Mouse (Mus musculus) kidney, postnatal 4 days (tissue): ENCODE data around the gene Tmem9.

ENCODE experiments used
- DNase-seq, 2 experiments: peaks; one replicate each; pipeline ENCODE4 v3.0.0; 2021; ENCODE audit warnings: mixed read lengths in 2 of 2

Tmem9 gene

DNA sequence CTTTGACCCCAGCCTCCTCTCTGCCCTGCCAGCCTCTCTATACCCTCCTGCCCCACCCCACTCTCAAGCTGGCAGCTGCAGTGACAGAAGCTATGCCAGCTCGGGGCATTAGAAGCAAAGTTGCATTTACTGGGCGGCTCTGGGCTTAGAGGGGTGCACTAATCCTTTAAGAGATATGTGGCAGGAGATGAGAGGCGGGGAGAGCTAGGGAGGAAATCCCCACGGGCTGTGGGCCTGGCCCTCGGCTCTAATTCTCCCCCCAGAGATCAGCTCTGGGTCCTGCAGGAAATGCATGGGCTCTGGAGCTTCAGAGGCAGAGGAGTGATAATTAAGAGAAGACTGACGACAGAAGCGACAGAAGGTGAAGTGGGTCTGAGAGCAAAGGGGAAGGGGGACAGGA, 25.0 kb downstream of the Tmem9 start:
- DNase-seq, result no peak

DNA sequence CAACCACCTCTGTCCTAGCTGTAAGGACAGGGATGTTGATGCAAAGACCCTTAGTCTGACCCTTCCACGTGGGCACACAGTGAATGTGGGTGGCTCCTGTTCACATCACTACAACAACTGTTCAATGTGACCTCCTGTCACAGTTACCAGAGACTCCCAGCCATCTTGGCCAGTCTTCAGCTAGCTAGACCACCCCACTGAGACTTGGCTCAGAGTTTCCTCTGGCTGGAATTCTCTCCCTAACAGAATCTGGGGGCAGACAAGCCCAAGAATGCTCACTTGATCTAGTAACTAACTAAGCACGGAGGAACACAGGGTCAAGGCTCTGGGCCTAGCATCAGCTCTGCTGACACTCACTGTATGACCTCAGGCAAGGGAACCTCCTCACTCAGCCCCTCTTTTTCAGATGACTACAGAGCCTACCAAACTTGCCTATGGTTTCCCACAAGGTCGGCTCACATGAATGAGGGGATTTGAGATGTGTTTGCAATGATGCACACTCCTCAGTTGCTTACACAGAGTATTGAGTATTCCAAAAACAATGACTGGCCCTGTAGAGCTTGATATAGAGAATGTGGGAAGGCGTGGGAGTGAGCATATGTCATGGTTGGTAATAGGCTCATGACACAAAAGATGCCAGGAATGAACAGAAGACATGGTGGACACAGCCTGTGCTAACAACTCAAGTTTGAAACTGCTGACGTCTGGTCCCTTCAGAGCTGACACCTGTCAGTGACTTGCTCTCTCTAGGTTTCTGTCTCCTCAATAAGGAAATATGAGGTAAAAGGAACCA, 31.0 kb downstream of the Tmem9 start:
- no peak for DNase-seq

DNA sequence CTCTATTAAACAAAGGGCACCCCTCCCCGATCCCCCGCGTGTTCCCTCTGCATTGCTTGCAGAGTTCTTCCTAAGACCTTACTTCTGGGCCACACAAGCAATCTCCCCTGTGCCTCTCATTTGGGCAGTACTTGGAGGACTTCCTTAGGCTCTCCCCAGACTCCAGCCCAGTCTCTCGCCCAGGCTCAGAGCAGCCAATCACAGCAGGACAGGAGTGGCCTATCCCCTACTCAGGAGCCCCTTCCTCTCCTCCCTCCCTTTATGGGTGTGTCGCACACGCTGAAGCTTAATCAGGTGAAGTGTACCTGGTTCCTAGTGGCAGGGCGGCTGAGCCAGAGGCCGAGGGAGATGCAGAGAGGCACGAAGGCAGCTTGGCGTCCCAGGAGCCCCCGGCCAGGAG, 32.5 kb downstream of the Tmem9 start:
- DNase-seq, result no peak

DNA sequence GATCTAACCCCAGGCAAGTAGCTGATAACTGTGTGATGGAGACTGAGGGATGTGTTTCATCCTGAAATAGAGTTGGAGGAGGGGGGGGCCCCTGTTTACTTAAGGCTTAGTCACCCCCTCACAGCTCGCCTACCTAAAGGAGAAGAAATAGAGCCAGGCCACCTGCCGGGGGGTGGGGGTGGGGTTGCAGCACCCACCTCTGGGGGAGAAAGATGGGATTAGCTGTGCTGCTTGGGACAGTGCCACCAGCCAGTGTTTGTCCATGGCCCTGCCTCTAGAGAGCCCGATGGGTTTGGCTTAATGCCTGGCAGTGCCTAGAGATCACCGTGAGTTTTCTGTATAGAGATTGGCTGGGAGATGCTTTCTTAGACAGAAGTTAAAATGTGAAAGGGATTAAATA, 32.9 kb downstream of the Tmem9 start:
- no peak for DNase-seq

DNA sequence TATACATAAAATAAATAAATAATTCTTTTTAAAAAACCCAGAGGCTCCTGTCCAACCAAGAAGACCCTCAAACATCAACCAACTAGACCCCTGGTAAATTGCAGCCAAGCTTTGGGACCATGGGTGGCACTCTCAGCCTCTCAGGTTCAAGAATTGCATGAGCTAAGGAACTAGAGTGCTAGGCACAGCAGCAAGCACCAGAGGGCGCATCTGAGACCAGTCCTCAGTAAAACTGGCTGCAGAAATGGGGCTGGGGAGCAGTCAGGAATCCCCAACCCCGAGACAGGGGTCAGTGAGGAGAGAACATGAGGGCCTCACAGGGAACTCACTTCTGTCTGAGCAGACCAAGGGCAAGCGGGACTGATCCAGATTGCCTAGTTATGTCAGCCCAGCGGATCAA, 37.8 kb downstream of the Tmem9 start:
- DNase-seq, result peak; percentile 77 to 79

DNA sequence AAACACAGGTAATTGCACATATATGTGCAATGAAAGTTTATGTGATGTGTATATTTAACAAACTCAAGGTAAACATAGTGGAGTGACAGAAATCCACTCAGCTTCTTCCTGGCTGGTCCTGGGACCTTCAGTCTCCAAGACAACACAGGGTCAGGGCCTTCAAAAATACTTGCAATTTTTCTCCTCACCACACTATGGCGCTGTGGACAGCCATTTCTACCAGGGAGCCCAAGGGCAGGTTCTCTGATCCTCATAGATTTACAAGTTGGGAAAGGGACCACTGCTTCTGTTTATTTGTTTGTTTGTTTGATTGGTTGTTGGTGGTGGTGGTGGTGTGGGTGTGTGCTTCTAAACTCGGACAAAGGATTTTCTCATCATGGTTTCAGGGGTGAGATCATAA, 39.5 kb downstream of the Tmem9 start:
- DNase-seq, result peak; percentile 15 to 28

DNA sequence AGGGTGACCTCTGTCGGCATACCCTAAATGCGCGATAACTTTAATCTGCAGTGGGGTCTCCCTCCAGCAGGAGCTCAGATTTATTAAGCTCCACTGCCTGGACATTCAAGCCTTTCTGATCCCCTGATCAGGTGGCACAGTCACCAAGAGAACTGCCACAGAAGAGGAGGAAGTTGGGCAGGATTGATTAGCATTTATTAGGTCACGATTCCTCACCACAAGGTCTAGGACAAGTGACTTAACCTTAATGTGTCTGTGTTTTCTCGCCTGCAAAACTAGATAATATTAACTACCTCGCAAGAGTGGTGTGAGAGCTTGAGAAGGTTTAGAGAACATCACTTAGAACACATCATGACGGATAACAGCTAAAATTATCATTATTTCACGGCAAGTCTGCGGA, 39.9 kb downstream of the Tmem9 start:
- DNase-seq, result no peak

DNA sequence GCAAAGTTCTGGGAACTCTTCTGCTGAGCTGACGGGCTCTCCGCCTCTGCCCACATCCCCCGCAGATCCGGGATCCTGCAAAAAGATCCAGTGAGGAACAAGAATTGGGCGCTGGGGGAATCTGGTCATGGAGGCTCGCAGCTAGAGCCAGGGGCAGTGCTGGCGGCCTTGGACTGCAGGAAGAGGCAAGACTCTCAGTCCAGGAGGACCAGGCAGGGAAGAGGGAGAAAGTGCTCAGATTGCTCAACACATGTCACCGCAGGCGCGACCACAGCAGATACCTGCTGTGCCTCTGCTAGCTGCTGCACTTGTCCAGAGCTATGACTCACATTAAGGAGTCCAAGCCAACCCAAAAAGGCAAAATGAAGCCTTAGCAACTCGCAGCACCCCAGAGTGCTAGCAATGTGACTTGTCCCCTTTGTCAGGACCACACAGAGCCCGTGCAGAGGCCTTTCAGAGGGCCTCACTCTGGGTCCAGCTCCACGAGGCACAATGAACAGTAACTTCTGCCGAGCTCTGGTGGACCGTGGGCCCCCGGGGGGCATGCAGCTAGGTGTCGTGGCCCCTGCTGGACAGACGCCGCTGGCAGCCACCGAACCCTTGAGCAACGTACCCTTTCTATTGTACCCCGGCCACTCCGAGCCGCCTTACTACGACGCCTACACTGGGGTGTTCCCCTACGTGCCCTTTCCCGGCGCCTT, 42.5 kb downstream of the Tmem9 start, which contains the start of gene Ascl5:
Gene Ascl5 (plus strand): TSS at position 493 of the 701 bp plus-strand sequence.
- no peak for DNase-seq

DNA sequence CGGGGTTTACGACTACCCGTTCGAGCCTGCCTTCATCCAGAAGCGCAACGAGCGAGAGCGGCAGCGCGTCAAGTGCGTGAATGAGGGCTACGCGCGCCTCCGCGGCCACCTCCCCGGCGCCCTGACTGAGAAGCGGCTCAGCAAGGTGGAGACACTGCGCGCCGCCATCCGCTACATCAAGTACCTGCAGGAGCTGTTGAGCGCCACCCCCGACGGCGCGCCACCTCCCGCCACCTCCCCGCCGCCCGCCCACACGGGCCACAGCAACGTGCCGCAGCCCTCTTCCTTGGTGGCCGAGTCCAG, 43.0 kb downstream of the Tmem9 start:
- peak; percentile 23 to 43 for DNase-seq

DNA sequence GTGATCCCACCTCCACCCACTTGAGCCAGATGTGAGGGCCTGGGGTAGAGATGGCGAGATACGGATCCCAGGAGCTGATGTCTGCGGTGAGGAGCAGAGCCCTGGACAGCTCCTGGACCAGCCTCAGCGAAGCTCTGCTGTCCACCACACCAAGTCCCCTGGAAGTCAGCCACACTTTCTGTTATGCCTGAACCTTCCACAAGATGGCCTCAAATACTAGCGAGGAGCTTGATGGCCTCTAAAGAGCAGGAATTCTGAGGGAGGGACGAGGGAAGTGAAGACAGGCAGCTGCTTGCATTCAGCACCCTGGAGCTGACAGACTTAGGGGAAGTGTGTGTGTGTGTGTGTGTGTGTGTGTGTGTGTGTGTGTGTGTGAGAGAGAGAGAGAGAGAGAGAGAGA, 43.5 kb downstream of the Tmem9 start:
- DNase-seq, result peak; percentile 79 to 86

DNA sequence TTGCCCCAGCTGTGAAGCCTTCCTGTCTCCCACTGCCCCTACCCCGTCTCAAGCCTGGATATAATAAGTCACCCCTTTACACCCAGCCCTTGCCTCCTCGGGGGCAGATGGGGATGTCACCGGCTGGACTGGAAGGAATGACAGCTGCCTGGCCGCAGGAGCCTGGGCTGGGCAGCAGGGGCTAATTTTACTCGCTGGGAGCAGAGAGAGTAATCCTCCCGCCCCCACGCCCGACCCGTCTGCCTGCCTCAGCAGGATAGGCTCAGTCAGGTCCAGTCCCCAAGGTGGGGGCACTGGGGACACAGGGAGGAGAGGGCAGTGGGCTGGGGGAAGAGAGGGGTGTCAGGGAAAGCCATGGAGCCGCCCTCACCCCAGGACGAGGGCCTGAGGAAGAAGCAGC, 44.6 kb downstream of the Tmem9 start, which contains the start of gene Cacna1s:
Gene Cacna1s (plus strand): TSS at position 204 of the 400 bp plus-strand sequence.
- DNase-seq, result peak; percentile 18 to 37

DNA sequence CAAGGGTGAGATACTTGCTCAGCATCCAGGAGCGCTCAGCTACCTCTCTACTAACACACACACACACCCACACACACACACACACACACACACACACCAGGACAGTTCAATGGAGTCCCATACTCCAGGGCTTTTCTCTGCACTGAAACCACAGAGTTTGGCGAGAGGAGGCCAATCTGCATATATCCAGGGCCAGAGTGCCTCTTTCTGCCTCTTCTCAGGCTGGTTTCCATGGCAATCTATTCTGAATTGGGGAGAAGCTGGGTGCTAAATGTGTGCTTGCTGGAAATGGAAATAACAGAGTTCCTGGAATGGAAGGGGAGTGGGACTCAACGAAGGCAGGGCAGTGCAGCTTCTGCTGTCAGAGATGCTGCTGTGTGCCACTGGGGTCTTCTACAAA, 47.8 kb downstream of the Tmem9 start:
- no peak for DNase-seq

DNA sequence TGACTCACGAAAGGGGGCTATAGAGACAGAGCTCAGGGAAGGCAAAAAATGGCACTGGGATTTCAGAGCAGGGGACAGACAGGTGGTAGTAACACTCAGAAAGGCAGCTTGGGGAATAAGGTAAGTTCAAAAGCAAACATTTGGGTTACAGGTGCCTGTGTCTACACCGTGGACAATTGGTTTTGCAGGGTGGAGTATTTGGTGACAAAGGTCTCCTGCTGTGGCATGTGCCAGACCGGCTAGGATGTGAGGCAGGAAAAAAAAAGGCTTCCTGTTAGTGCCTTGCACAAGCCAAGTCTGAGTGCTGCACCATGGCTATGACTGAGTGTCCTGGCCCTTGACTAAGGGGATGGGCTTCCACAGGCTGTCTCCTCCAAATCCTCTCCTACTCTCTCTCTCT, 50.6 kb downstream of the Tmem9 start:
- DNase-seq, result no peak

DNA sequence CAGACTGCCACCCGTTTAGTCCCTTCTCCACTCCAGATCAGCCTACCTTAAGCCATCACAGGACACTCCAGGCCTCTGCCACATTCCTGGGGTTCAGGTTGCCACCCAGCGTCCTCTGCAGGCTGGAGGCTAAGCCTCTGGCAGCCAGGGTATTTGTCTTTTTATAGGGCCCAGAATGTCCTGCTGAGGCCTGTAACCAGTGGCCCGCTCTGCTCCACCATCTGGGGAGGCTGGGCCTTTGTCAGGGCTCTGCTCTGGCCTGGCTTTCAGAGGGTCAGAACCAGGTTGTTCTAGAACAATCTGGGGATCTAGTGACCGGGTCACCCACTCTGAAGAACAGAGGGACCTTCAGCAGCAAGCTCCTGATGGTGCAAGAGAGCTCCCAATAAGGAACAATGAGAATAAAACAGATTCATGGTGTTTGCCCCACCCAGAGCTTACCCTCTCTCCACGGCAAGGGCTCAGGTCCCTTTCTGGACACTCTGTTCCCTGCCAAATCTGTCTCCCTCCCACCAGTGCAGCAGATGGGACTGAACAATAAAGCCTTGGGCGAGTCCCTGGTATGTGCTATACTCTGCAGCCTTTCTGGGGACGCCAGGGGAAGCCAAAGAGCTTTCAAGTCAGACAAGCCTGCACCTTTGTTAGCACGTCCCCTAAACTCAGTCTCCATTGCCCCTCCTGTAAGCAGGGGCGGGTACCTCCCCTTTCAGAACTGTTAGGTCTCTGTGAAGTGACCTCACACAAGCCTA, 53.3 kb downstream of the Tmem9 start:
- DNase-seq, result peak; percentile 83 to 86

DNA sequence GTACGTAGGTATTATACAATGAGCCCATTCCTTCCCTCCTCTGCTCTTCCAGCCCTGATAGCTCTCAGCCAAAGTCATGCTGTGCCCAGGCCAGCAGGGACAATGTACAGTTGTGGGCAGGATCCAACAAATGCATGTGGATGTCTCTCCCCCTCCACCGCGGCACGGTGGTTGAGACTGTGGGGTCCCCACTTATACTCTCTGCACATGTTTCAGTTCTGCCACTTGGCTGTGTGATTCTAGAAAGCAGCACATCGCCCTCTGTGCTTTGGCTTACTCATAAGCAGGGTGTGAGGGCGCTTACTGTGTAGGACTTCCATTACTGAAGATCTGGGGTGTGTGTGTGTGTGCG, 53.8 kb downstream of the Tmem9 start:
- DNase-seq, result no peak

DNA sequence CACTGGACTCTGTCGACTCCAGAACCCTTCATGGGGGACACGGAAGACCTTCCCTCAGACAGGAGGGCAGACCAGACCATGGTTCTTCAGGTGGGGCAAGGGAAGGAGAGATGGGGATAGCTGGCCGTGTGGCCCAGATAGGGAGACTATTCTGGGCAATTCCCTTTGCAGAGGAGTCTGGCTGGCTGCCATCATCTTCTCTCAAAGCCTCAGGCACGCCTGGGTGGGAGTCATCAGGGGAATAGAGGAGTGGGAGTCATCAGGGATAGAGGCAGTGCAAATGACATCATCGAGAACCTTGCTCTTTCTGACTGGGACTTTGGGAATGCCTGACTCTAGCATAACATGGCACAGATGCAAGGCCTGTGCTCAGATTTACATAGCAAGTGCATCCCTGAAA, 56.0 kb downstream of the Tmem9 start:
- no peak for DNase-seq

DNA sequence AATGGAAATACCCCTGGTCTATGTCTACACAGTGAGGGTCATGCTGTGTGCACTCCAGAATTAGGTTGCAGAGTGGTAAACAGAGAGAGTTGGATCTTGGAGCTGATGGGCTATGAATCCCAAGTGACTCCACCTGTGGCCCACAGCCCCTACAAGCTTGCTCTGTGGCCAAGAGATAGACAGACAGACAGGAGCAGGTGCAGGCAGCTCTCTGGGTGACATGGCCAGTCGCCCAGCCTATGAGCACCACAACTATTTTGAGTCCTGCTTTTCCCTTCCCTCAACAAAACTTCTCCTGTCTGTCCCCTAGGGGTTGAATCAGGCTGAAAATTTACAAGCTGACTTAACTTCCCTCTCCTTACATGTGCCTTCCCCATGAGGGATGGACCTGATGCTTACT, 58.7 kb downstream of the Tmem9 start:
- DNase-seq, result no peak

DNA sequence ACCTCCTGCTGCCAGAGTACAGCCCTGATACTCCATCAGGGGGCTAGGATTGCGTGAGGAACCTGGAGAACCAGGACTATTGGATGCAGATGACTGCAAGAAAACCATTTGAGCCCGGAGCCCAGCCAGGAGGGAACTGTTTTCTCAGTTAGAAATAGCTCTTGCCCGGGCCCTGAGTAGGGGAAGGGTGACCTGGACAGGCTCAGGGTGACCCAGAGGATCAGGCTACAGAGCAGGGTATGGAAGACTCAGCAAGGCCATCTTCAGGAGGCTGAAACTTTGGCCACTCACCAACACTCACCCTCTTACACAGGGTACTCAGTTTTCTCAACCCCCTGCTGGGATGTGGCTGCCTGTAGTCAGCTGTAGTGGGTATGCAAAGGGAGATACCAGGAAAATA, 59.6 kb downstream of the Tmem9 start:
- no peak for DNase-seq

DNA sequence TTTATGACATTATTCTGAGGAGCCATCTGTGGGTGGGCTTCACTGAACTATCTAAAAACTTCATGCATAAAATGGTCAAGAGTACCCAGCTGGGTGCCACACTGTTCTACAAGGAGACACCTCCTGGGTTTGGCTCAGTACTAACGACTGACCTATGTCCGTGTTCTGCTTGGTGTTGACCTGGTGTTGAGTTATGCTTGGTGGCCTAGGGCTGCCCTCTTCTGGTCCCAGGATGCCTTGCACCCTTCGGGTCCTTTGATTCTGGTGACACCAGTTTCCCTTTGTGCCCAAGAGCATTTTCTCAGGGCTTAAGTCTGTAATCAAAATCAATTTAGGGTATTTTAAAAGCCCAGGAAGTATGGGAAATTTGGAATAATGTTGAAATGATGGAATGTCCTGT, 68.1 kb downstream of the Tmem9 start:
- DNase-seq, result peak; percentile 62 to 70

DNA sequence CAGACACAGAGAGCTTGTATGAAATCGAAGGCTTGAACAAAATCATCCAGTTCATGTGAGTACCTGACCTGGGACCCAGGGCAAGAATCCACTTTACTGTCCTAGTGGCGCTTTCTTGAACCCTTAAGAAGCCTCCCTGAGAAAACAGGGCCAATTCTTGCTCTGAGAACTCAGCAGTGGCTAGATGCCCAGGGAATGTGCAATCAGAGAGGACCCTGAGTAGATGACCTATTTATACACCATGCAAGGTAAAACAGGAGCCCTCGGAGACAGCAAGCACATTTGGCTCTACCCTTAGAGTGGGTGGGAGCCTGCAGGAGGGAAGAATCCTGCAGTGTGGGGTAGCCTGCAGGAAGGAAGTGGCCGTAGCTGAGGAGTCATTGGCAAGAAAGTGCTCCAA, 69.7 kb downstream of the Tmem9 start:
- no peak for DNase-seq

DNA sequence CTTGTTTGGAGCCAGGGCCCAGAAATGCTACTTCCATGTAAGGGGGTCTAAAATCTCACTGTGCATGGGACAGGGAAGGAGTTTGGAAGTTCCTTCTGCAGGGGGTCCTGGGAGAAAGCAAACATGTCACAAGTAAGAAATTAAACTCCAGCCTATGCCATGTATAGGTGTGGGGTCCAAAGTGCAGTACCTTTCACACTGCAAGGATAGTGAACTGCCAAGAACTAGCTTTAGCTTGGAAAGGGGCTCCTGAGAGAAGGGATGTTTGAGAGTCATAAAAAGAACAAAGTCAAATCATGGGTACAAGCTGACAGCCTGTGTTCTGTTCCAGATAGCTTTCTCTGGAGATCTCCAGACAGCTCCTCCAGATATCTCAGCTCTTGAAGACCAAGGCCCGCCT, 73.2 kb downstream of the Tmem9 start:
- no peak for DNase-seq
